Mouse (Mus musculus): ENCODE measurements around the gene Gal3st3. TPM values are rescaled to one million over a fixed set of nuclear protein-coding genes. Genes with fewer than 3 reads are reported as not detected.

The Gal3st3 gene
- polyA plus RNA-seq, 1 experiment from 2014 or later, result 1.7 TPM

DNA sequence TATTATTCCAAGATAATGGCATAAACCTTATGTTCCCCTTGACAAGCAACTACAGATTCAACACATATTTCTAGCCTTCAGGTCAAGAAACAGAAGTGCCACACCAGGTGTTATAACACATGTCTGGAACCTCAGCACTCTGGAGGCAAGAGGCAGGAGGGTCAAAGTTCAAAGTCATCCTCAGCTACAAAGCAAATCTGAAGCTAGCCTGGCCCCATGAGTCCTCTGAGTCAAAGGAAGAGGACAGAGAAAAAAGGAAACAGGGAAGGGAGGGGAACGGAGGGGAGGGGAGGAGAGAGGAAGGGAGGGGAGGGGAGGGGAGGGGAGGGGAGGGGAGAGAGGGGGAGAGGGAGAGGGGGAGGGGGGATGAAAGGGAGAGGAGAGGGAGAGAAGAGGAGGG, 57.9 kb downstream of the Gal3st3 start:
- H3K36me3 ChIP-seq, result no peaks in the 10 kb centered on the region
- WGBS, result no CpG with 5 or more reads among the region's 1 CpGs
- H3K4me1 ChIP-seq, result no peaks in the 10 kb centered on the region
- H3K4me3 ChIP-seq, result no peak overlapping the region
- no peak overlapping the region for H3K27ac ChIP-seq
- H3K4me2 ChIP-seq, result no peak overlapping the region
- no peaks in the 10 kb centered on the region for H3K27me3 ChIP-seq
- no peak overlapping the region for H3K9ac ChIP-seq
- no peak for ATAC-seq (ENCODE audit: borderline replicate concordance, extremely low read depth, low FRiP score, low TSS enrichment)
- no peaks in the 10 kb centered on the region for H3K9me3 ChIP-seq

Other genes starting within 250 kb of the Gal3st3 start
- gene Rin1, start 247.8 kb upstream of the Gal3st3 start, polyA plus RNA-seq (2015; fragmentation: Nextera tagmentation; extraction: Ambion mirVana), result 2.7 and 2.9 TPM in 2 replicates
- gene Cd248, start 230.3 kb upstream of the Gal3st3 start, polyA plus RNA-seq (2015; fragmentation: Nextera tagmentation; extraction: Ambion mirVana), result 71.7 and 72.4 TPM in 2 replicates
- gene Tmem151a, start 212.8 kb upstream of the Gal3st3 start, polyA plus RNA-seq (2015; fragmentation: Nextera tagmentation; extraction: Ambion mirVana), result 3.4 and 4.6 TPM in 2 replicates
- gene Yif1a, start 209.8 kb upstream of the Gal3st3 start, polyA plus RNA-seq (2015; fragmentation: Nextera tagmentation; extraction: Ambion mirVana), result 94.5 and 96.8 TPM in 2 replicates
- 8.6 and 9.0 TPM in 2 replicates for gene Cnih2, start 199.8 kb upstream of the Gal3st3 start, polyA plus RNA-seq (2015; fragmentation: Nextera tagmentation; extraction: Ambion mirVana)
- 288 and 294 TPM in 2 replicates for gene Rab1b, start 191.3 kb upstream of the Gal3st3 start, polyA plus RNA-seq (2015; fragmentation: Nextera tagmentation; extraction: Ambion mirVana)
- 16.2 and 19.4 TPM in 2 replicates for gene Klc2, start 179.8 kb upstream of the Gal3st3 start, polyA plus RNA-seq (2015; fragmentation: Nextera tagmentation; extraction: Ambion mirVana)
- 20.6 and 21.4 TPM in 2 replicates for gene Pacs1, start 25.2 kb upstream of the Gal3st3 start, polyA plus RNA-seq (2015; fragmentation: Nextera tagmentation; extraction: Ambion mirVana)
- gene Sf3b2, start 2.9 kb upstream of the Gal3st3 start, polyA plus RNA-seq (2015; fragmentation: Nextera tagmentation; extraction: Ambion mirVana), result 320 and 328 TPM in 2 replicates
- not detected in 2 replicates for gene Catsper1, start 37.4 kb downstream of the Gal3st3 start, polyA plus RNA-seq (2015; fragmentation: Nextera tagmentation; extraction: Ambion mirVana)
- 0.60 and 0.69 TPM in 2 replicates for gene Cst6, start 51.2 kb downstream of the Gal3st3 start, polyA plus RNA-seq (2015; fragmentation: Nextera tagmentation; extraction: Ambion mirVana)
- 61.5 and 61.8 TPM in 2 replicates for gene Eif1ad, start 68.4 kb downstream of the Gal3st3 start, polyA plus RNA-seq (2015; fragmentation: Nextera tagmentation; extraction: Ambion mirVana)
- gene Banf1, start 68.8 kb downstream of the Gal3st3 start, polyA plus RNA-seq (2015; fragmentation: Nextera tagmentation; extraction: Ambion mirVana), result 466 and 504 TPM in 2 replicates
- 67.1 and 81.7 TPM in 2 replicates for gene Sart1, start 90.4 kb downstream of the Gal3st3 start, polyA plus RNA-seq (2015; fragmentation: Nextera tagmentation; extraction: Ambion mirVana)
- 0.59 and 0.79 TPM in 2 replicates for gene Tsga10ip, start 104.2 kb downstream of the Gal3st3 start, polyA plus RNA-seq (2015; fragmentation: Nextera tagmentation; extraction: Ambion mirVana)
- 243 and 268 TPM in 2 replicates for gene Drap1, start 126.6 kb downstream of the Gal3st3 start, polyA plus RNA-seq (2015; fragmentation: Nextera tagmentation; extraction: Ambion mirVana)
- gene AI837181, start 126.8 kb downstream of the Gal3st3 start, polyA plus RNA-seq (2015; fragmentation: Nextera tagmentation; extraction: Ambion mirVana), result 56.5 and 58.6 TPM in 2 replicates
- not detected in 2 replicates for gene Fosl1, start 149.2 kb downstream of the Gal3st3 start, polyA plus RNA-seq (2015; fragmentation: Nextera tagmentation; extraction: Ambion mirVana)
- 12.1 and 12.4 TPM in 2 replicates for gene Ccdc85b, start 159.6 kb downstream of the Gal3st3 start, polyA plus RNA-seq (2015; fragmentation: Nextera tagmentation; extraction: Ambion mirVana)
- 101 and 117 TPM in 2 replicates for gene Fibp, start 162.3 kb downstream of the Gal3st3 start, polyA plus RNA-seq (2015; fragmentation: Nextera tagmentation; extraction: Ambion mirVana)
- gene Ctsw, start 170.2 kb downstream of the Gal3st3 start, polyA plus RNA-seq (2015; fragmentation: Nextera tagmentation; extraction: Ambion mirVana), result 1.9 and 3.3 TPM in 2 replicates
- 198 and 208 TPM in 2 replicates for gene Efemp2, start 175.6 kb downstream of the Gal3st3 start, polyA plus RNA-seq (2015; fragmentation: Nextera tagmentation; extraction: Ambion mirVana)
- 40.2 and 43.9 TPM in 2 replicates for gene Mus81, start 190.1 kb downstream of the Gal3st3 start, polyA plus RNA-seq (2015; fragmentation: Nextera tagmentation; extraction: Ambion mirVana)
- gene Cfl1, start 192.1 kb downstream of the Gal3st3 start, polyA plus RNA-seq (2015; fragmentation: Nextera tagmentation; extraction: Ambion mirVana), result 2,855 and 2,978 TPM in 2 replicates
- 0.20 TPM in 1 of 2 replicates, not detected in the other for gene 1700020D05Rik, start 205.5 kb downstream of the Gal3st3 start, polyA plus RNA-seq (2015; fragmentation: Nextera tagmentation; extraction: Ambion mirVana)
- 5.8 and 7.4 TPM in 2 replicates for gene Snx32, start 212.2 kb downstream of the Gal3st3 start, polyA plus RNA-seq (2015; fragmentation: Nextera tagmentation; extraction: Ambion mirVana)

All from lung, embryonic 15.5 days (tissue).